Mouse (Mus musculus) brain, embryonic 14.5 days (tissue): ENCODE measurements at regions not wholly inside any gene's neighbourhood (a gene's known extent, or its start where the extent isn't known, plus 50 kb on each side); places are given as distances from the start of the nearest gene placed in this dataset.

ENCODE experiments used
- CTCF ChIP-seq: fragments of 200-500 bp; IDR thresholded peaks from 2 replicates; pipeline ENCODE4 v1.5.1; 2012; ENCODE audit warnings: inconsistent platforms, mild to moderate bottlenecking, moderate library complexity, borderline replicate concordance; ENCODE audit not compliant: insufficient read depth, insufficient read length; ENCODE audit errors: extremely low read depth
- POLR2A ChIP-seq: fragments of 200-500 bp; IDR thresholded peaks from 2 replicates; pipeline ENCODE4 v1.6.1; 2012; ENCODE audit warnings: mild to moderate bottlenecking, inconsistent platforms, borderline replicate concordance; ENCODE audit not compliant: poor library complexity, insufficient read depth, insufficient read length, severe bottlenecking; ENCODE audit errors: extremely low read depth

DNA sequence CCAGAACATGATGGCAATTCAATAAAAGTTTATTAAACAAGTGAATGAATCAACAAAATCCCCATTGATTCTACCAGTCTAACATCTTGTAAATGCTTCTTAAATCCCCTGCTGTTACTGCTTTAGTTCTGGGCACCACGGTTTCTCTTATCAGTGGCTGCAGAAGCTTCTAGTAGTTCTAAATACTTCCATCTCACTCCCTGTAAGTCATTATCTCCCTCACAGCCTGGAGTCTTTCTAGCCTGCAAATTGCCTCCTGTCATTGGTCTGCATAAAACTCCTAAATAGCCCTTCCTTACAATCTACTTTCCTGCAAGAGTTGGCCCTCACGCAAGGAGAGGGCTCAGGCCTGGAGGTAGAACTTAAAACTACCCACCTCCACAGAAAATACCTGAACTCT is 53.0 kb upstream of the Krr1 start:
- no peak for TF ChIP-seq POLR2A
- no peak for TF ChIP-seq CTCF
